Mouse (Mus musculus): ENCODE results near the gene Pomt2. TPM values are rescaled to one million over a fixed set of nuclear protein-coding genes. Genes with fewer than 3 reads are reported as not detected.

The Pomt2 gene
- total RNA-seq (2021) (10 to 100 TPM; 13.0 to 13.5 TPM), polyA plus RNA-seq (2012; rRNA removed) (12.7 and 13.6 TPM in 2 replicates)
- long read RNA-seq, full-length matches to known transcripts, result 2 of 4 reads
- long read RNA-seq, partial matches to known transcripts, result 2 of 4 reads
- long read RNA-seq, other reads (novel, unspliced or antisense), result 0 of 4 reads

DNA sequence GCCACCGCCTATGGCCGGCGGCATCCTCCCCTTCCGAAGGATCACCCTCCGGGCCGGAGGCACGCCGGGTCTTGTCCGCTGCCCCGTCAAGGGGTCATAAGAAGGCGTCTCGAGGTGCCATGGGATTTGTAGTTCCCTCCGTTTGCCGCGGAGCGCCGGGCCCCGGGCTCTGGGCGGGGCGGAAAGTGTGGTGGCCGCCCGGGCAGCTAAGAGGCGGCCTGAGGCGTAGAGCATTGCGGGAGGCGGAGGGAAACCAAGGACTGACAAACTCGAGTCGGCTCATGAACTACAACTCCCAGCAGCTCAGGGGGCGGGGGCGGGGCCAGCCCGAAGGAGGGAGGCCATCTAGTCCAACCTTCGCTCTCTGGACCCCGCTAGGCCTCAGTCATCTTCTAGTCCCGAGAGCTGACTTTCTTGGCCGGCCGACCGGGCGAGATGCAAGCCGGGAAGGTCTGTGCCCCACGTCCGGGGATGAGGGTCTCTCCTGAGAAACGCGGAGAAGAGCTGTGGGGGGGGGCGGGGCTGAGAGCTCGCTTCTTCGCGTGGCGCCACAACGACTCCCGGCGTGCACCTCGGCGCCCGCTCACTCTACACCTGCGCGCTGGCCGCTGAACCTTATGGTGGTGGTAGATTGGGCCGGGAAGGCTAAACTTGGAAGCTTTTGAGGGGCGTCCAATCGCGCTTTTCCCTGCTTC, at the start of gene Pomt2:
TSS of gene Pomt2 (minus strand) at position 574 of the 695 bp plus-strand sequence.
- DNase-seq, result peak; percentile 97

DNA sequence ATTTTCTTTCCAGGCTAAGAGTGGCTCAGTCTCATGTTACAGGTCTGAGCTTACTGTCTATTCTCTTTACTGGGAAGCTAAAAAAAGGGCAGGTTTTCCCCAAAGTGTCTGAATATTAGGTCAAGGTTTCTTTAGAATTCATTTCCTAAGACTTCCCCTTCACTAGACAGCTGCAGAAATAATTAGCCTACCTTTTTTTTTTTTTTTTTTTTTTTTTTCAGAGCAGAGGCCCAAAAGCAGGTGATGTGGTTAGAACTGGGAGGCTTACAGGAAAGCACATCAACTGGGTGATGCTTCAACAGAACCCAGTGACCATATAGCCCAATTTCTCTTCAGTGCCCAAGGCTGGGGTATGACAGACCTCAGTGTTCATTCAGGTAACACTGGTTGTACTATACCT, 48.5 kb upstream of the Pomt2 start:
- no peak for DNase-seq

DNA sequence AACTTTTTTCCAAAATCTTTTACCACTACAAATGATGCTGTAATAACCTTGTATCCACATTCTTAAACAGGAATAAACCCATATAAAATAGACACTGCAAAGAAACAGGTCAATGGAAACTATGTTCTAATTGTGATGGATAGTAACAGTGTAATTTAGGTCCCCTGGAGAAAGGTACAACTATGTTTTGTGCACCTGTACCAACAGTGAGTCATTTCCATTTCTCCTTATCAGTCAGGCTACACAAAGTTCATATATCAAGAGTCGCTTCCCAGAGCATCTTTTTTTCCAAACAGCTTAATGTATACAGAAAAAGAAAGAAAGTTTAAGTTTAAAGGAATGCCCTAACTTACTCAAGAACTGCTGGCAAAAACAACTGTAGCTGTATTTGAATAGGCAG, 47.3 kb upstream of the Pomt2 start:
- DNase-seq, result no peak

DNA sequence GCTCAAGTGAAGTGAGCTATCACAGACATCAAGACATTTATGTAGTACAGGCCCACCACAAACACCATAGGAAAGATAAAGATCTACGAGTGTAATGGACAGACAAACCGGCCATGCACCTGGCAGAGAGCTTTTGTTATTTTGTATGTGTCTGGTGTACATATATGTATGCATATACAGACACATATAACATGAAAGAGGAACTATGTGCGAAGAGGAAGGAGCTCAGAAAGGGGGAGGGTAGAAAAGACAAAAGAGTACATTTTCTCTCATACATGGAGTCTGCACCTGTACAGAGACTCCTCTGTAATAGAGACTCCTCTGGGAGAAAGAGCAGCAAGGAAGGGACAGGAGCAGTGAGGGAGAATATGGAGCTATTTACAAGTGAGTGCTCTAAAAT, 45.2 kb upstream of the Pomt2 start:
- no peak for DNase-seq

DNA sequence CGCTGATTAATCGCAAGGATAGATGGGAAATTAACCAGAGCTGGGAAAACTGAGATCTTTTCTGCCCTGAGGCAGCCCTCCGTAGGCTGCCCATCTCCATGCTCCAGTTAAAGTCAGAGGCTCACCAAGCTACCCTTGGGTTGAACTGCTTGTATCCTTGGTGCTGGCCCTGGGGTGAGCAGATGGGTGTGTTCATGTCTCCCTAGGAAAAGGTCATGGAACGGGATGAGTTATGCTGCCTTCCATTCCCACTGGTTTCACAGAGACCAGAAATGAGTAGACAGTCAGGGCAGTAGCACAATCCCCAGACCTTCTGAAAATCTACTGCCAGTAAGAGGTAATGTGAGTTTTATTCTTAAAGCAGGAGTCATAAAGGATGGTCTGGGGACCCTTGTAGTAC, 29.9 kb upstream of the Pomt2 start:
- DNase-seq, result peak; percentile 85

DNA sequence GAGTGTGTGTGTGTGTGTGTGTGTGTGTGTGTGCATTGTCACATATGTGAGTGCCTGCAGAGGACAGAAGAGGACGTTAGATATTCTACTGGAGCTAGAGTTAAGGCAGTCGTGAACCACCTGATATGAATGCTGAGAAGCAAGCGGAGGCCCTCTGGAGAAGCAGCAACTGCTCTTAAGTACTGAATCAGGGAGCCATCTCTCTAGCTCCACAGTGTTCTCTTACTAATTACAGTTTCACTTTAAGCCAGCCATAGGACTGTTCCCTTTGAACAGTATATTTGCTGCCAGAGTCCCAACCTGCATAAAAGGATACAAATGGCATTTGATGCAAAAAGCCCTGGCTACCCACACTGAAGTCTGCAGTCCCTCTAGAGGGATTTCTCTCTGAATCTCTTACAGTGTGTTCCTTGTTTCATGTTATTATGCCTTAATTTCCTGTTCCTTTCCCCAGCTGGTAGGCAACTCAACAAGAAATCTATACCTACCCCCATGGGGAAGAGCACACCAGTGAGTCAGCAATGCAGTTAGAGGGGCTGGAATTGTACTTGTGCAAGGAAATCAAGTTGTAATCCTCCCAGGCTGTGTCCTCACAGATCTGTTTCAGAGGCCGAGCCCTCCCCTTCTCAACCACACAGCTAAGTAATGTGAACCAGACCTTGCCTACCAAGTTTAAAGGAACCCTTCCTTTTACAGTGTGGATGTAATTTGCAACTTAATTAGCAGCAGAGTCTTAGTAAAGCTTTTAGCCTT, 27.6 kb upstream of the Pomt2 start:
- no peak for DNase-seq

DNA sequence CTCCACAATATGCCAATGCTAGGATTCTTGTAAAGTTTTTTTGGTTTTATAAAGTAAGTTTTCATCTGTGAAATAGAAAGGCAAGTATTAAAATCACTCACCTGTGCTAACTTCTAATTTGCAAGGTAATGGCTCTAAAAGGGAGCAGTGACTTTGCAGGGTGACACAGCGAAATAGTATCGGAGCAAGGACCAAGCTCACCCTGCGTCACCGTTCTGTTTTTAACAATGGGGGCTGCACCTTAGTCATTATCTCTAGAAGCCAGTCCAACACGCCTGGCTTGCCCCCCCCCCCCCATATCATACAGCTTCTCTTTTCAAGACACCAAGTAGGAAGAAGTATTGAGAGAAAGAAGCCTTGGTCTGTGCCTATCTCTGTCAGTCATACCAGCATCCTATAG, 13.0 kb upstream of the Pomt2 start:
- no peak for DNase-seq

DNA sequence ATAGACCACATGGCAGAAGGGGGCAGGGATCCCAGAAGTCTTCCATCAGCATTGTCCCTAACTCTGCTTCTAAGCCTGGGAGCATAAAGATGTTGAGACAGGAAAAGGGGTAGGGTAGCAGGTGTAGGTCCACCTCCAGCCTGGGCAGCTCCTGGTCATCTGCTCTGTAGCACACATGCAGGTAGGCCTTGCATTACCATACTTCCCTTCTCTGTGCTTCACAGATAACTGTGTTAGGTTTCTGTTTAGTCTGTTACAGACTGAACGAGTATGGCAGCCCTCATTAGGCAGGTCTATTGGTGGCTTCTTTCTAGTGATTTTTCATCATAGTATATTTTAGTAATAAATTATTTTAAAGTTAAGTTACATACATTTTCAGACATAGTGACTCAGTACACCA, 12.5 kb upstream of the Pomt2 start:
- no peak for DNase-seq

DNA sequence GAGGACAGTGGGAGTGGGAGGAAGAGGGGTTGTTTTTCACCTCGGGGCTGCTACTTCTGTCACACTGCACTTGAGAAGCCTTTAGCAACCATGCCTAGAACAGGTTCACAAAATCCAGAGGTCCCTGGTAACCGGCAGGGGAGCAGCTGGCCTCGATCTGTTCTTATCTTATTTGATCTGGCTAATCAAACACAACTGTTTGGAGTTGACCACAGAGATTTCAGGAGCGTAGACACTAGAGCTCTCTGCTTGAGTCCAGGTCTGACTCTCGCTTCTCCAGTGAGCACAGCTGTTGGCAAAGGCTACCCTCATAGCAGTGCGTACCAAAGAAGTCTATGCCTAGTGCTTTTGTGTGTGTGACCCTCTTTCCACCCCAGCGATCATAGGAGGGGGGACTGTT, 10.3 kb upstream of the Pomt2 start:
- DNase-seq, result no peak

DNA sequence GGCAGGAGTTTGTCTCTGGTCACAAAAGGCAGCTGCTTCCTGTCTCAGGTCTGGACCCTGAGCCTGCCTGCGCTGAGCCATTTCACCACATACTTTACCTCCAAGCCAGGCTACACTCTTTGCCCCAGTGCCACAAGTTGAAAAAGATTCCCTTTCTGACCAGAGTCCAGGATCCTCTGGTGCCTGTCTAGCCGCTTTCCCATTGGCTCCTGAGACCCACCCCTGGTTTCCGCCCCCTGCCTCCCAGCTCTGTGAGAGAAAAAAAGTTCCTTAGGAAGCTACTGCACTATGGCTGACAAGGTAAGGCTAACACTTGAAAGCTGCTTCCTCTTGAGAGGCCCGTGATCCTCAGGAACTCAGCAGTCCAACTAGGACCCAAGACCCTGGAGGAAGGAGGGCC, 9.6 kb upstream of the Pomt2 start:
- DNase-seq, result peak; percentile 61

DNA sequence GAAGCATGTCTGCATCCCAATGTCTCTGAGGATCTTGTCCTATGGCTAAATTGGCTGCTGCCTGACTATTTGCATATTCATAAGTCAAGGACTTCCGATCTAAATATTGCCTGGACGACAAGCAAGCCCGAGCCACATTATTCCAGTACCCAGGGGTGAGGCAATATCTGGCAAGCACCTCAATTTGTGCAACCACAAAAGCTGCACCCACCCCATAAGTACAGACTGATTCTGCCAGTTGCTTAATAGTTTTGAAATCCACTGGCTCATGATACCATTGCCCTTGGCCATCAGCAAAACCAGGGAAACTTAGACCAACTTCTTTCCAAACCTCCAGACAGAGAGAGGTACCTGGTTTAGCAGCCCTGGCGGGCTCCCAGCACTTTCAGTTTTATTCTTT, 6.7 kb upstream of the Pomt2 start:
- peak; percentile 78 for DNase-seq

DNA sequence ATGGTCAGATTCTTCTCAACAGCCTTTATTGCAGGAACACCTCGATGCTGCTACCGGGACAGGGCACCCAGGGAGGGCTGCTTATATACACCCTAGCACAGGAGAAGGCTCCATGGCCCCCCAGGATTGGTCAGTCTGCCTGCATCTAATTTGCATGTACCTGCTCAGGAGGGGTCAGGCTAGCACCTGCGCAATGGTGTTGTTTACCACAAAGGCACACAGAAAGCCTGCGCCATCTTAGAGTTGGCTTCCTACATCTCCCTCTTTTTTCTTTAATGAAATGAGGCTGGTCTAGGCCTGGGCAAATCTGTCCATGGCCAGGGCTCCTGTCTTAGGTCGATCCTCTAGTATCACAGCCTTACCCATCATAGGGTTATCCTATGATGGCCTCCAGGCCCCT, 1.7 kb upstream of the Pomt2 start:
- no peak for DNase-seq

DNA sequence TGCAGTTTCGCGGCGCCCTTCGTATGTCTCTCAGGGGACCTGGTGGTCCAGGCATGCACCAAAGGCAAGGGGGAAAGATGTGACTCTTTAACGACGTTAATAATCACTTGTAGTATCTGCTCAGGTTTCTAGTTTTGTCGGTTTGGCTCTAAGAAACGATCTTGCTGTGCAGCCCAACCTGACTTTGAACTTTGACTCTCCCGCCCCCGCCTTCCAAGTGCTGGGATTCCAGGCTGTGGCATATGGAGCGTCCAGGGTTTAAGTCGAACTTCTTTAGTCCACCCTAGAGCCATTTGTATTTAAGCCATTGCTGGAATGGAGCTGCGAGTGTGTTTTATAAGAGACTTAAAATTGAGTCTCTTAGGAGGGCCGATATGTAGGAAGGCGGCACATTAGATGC, 368 bp upstream of the Pomt2 start:
- no peak for DNase-seq

DNA sequence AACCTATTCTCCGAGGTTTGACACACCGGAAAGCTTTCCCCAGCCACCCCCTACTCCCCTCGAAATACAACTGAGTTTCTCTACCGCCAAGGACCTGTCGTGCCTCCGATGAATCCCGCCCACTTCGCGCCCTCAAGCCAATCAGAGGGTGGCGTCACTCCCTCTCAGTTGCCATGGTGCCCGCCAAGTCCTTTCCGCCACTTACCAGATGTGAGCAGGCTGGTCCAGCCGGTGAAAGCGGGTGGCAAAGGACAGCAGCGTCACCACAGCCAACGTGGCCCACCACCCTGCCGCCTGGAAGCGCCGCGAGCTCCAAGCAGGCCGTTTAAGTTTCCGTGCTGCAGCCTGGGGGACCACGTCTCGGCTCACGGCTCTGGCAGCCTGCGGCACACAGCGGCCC, 802 bp downstream of the Pomt2 start, which contains the start of gene Gstz1:
TSS of gene Gstz1 (plus strand) at position 200 of the 400 bp plus-strand sequence.
- peak; percentile 93 for DNase-seq

DNA sequence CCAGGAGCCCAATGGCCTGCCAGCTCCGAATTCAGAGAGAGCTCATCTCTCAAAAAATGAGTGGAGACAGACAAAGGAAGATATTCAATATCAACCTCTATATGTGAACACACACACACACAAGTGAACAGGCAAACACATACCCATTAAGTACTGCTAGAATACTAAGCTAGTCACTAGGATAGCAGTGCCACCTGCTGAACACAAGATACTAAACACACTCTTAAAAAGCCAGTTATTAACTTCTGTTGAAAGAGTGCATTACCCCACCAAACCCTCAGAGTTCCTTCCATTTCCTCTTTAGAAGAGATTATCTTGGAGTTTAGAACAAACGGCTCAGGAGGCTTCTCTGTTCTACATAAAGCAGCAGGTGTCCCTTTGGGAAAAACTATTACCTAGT, 5.6 kb downstream of the Pomt2 start:
- DNase-seq, result no peak

DNA sequence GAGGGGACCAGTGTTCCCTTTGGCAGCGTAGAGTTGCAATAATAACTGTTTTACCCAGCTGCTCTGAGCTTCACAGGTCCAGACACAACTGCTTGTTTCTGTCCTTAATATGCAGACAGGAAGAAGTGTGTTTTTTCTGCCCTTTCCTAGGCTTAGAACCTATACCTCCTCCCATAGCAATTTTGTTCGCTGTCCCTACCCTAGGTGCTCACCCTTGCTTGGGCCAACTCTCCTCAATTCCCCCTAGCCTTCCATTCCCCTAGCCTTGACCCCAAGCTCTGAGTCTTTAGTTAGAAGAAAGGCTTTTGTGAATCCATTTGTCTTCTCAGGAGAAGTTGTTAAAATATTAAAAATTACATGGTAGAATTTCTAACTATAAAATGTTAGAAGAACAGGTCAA, 9.0 kb downstream of the Pomt2 start:
- DNase-seq, result no peak

DNA sequence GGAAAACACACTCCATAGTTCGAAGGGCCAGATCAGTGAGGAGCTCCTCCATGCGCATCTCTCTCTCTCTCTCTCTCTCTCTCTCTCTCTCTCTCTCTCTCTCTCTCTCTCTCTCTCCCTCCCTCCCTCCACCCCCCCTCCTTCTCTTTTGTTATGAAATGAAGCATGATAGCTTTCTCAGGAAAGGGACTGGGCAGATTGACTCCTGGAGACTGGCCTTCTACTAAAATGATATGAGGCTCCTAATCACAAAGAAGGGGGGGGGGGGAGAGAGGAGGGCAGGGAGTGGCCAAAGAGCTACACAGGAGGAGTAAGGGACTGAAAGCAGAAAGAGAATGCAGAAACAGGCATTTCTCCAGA, 9.4 kb downstream of the Pomt2 start:
- no peak for DNase-seq

DNA sequence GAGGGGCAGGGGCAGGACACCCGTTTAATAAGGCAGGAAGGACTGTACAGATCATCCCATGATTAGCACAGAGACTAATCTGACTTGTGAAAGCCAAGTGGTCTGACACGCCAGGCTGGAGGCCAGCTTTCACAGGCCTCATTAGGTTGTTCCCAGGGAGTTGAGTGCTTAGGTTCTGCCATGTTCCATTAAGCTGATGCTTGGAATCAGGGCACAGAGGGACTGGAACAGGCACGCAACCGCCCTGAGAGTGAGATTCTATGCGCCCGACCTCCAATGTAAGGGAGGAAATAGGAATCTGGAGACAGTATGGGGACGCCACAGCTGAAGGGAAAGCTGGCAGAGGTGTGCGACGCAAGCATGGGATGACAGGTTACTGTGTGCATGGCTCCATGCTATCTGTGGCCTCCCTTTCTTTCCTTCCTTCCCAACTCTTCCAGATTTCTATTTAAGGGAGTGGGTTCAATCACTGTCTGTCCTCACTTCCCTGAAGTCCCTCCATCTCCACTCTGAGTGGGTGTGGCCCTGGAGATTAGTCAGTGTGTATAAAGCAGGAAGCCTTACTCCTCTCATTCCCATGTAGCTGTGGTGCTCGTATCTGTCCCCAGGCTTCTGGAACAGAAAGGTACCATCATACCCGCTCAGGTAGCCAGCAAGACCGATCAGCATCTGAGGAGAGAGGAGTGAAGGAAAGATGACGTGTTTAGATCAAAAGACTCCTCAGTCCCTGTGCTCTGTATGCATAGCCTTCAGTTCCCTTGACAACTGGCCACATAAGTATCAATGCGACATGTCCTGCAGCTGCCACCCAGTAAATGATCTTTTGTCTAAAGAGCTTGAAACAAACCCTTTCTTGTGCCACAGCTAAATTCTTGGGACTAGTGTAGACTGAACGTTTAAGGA, 10.1 kb downstream of the Pomt2 start:
- DNase-seq, result no peak

DNA sequence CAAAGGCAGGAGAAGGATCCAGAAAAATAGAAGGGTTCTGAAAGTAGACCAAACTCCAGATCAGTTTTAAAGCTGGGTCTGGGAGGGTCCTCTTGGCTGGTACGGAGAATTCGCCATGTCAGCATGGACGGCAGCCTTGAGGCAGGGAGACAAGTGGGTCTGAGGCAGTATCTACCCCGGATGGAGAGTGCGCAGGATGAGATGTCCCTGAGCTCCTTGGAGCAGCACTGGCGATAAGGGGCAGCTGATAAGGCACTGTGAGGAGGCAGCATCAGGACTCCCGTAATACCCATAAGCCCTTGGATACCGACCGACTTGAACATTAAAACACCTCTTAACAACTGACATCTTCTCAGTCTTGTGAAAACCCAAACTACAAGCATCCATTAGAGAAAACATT, 15.0 kb downstream of the Pomt2 start:
- DNase-seq, result no peak

DNA sequence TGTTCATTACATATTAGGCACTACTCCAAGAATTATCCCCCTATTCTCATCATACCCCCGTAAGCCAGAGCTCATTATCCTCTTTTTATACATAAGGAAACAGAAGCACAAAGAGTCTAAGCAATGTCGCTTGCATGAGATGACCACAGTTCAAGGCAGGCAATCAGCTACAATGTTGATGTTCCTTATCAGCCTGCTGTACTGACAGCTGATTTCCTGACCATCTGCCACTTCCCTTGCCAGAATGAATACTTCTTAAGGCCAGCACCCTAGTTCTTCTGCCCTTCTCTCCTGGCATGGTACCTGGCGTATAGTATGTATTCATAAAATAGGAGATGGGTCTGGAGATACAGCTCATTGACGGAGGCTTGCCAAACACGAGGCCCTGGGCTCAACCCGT, 15.6 kb downstream of the Pomt2 start:
- DNase-seq, result no peak

DNA sequence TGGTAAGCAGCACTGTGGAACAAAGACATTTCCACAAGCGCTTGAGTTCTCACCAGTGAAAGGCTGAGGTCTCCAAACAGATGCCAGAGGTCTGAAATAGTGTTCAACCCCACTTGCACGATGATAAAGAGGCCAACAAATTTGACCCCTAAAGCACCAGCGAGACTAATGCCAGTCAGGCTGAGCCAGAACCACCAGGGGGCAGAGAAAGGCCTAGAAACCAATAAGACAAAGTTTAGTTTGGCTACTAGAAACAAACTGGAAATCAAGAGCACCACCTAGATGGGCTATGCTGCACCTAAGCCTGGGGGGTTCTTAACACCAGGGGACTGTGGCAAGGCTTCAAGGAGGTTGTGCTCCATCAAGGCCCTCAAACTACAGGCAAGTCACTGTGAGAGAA, 16.1 kb downstream of the Pomt2 start:
- DNase-seq, result peak; percentile 64

DNA sequence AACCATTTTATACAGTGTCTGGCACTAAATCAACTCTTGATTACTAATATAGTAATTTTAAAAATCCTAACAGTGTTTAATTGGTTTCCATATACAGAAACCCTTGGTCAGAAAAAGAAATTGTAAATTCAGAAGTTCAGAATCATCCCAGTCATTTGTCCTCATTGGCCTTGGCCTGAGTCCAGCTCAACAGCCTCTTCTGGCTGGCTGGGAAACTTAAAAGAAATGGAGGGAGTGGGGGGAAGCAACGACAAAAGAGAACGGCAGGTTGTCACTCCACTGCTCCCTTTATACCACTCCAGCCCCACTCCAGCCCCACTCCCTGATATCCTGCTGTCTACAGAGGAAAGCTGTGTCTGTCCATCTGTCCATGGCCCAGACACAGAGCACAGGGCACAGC, 16.6 kb downstream of the Pomt2 start:
- peak; percentile 53 for DNase-seq

DNA sequence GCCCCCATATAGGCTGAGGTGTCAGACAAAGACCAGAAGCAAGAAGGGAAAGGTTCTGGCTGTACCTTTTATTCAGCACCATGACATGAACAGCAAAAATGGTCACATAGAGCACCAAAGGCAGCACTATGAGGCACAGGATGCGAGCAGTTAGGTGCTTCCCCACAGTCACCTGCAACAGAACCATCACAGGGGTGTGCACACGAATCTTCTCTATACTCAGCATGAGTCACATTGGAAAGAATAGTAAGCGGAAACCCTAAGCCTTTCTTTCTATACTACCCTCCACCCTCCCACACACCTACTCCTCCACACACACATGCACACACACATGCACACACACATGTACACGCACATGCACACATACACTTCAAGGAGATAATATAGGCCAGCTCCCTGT, 17.5 kb downstream of the Pomt2 start:
- DNase-seq, result no peak
